Mouse (Mus musculus) cerebellum, adult 18-20 months (tissue): ENCODE data around the gene Gm21983.
A peak's percentile ranks its signal among the peaks of the same experiment; 100 is the strongest.

Experiments
- DNase-seq, 2 experiments: peaks; one replicate each; pipeline ENCODE4 v3.0.0; 2021

Gene Gm21983

GRCm38 (mm10) chr7:27184964-27185363, 4.1 kb upstream of the Gm21983 start:
- DNase-seq = no peak

GRCm38 (mm10) chr7:27182498-27182897, 1.6 kb upstream of the Gm21983 start:
- DNase-seq = no peak

GRCm38 (mm10) chr7:27180036-27180435, 850 bp downstream of the Gm21983 start:
- no peak for DNase-seq

- no peak for DNase-seq
Measured at GRCm38 (mm10) chr7:27179217-27179918, 1.5 kb downstream of the Gm21983 start.

- peak; percentile 99 to 100 for DNase-seq
Measured at GRCm38 (mm10) chr7:27178324-27179216, 2.3 kb downstream of the Gm21983 start, which contains the start of gene Rab4b. Gene Rab4b, minus strand, starts transcription at chr7:27178896.

GRCm38 (mm10) chr7:27177942-27178323, 3.0 kb downstream of the Gm21983 start:
- no peak for DNase-seq

GRCm38 (mm10) chr7:27174896-27175295, 6.0 kb downstream of the Gm21983 start:
- no peak for DNase-seq

- no peak for DNase-seq
Measured at GRCm38 (mm10) chr7:27174496-27174895, 6.4 kb downstream of the Gm21983 start.

- no peak for DNase-seq
Measured at GRCm38 (mm10) chr7:27170981-27171380, 9.9 kb downstream of the Gm21983 start.

GRCm38 (mm10) chr7:27168371-27168770, 12.5 kb downstream of the Gm21983 start:
- DNase-seq = no peak

- DNase-seq = no peak
Measured at GRCm38 (mm10) chr7:27167475-27168094, 13.3 kb downstream of the Gm21983 start.

- DNase-seq = peak; percentile 93 to 97
Measured at GRCm38 (mm10) chr7:27166614-27167474, 14.0 kb downstream of the Gm21983 start, which contains the start of gene Egln2. Gene Egln2, minus strand, starts transcription at chr7:27166802.

- peak; percentile 74 to 86 for DNase-seq
Measured at GRCm38 (mm10) chr7:27166229-27166613, 14.7 kb downstream of the Gm21983 start.

GRCm38 (mm10) chr7:27165696-27166095, 15.2 kb downstream of the Gm21983 start:
- no peak for DNase-seq

- DNase-seq = peak; percentile 64 to 67
Measured at GRCm38 (mm10) chr7:27165007-27165655, 15.8 kb downstream of the Gm21983 start.

- peak; percentile 62 to 65 for DNase-seq
Measured at GRCm38 (mm10) chr7:27164112-27164947, 16.6 kb downstream of the Gm21983 start.

- DNase-seq = peak in 1 of 2 experiments; percentile 21
Measured at GRCm38 (mm10) chr7:27163450-27163805, 17.5 kb downstream of the Gm21983 start.

GRCm38 (mm10) chr7:27162780-27163449, 18.0 kb downstream of the Gm21983 start:
- DNase-seq = peak in 1 of 2 experiments; percentile 11

GRCm38 (mm10) chr7:27161744-27162143, 19.1 kb downstream of the Gm21983 start:
- DNase-seq = peak; percentile 17 to 21

GRCm38 (mm10) chr7:27160921-27161320, 20.0 kb downstream of the Gm21983 start:
- DNase-seq = no peak
